Mouse (Mus musculus) large intestine, adult 2 months (tissue): Measurements from ENCODE around the gene Gm29666. TPM values are rescaled to one million over a fixed set of nuclear protein-coding genes. Genes with fewer than 3 reads are reported as not detected.

Experiments used
- DNase-seq: peaks from one replicate; pipeline ENCODE4 v3.0.0-alpha.2; 2012; ENCODE audit warnings: low read depth, low spot score
- WGBS: fragments of 180-500 bp; shearing (Covaris S2); methylation state at CpG from one replicate; pipeline ENCODE4 v1.1.7; 2018; 5-methylcytosine and 5-hydroxymethylcytosine counted together
- polyA plus RNA-seq: library from polyadenylated mRNA; depleted of rRNA; stranded (reverse); fragments of >200 nt; gene quantifications from 2 replicates; pipeline ENCODE4 v1.2.3, GENCODE M21; 2012; rRNA removed

Gene Gm29666
- polyA plus RNA-seq: 0.16 and 0.29 TPM in 2 replicates

DNA sequence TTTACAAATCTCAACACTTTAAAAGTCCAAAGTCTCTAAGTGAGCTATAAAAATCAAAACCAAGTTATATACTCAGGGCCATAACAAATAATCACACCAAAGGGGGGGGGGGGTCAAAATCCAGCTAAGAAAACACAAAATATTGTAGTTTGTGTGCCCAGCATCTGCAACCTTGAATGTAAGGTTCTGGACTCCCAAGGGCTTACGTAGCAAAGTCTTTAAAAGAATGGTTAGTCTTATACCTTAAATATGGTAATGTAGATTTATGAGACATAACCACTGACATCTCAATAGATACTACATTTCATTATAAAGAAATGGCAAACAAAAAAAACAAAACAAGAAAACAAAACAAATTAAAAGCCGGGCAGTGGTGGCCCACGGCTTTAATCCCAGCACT, at the start of gene Gm29666:
Gm29666 (minus strand) TSS at position 101 of the 400 bp plus-strand sequence.
- 97% methylated on average over 3 of the region's 3 CpGs for WGBS
- no peak for DNase-seq

DNA sequence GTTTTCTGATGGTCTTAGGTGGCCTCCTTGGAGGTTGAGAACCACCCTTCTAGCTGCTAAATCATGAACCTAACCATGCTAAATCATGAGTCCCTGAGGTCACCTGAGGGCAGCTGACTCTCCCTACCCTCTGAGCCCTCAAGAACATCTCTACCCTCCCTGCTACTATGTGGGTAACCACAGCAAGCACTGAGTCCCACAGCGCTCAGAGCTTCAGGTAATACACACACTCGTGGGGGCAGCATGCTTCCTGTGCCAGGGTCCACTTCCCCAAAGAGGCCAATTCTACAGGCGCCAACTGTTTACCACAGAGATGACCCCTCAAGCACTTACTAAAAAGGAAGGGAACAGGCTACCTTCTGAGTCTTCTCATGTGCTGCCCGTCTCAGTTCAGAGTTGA, 48.7 kb upstream of the Gm29666 start:
- 82% methylated on average over 4 of the region's 4 CpGs for WGBS
- DNase-seq: no peak

DNA sequence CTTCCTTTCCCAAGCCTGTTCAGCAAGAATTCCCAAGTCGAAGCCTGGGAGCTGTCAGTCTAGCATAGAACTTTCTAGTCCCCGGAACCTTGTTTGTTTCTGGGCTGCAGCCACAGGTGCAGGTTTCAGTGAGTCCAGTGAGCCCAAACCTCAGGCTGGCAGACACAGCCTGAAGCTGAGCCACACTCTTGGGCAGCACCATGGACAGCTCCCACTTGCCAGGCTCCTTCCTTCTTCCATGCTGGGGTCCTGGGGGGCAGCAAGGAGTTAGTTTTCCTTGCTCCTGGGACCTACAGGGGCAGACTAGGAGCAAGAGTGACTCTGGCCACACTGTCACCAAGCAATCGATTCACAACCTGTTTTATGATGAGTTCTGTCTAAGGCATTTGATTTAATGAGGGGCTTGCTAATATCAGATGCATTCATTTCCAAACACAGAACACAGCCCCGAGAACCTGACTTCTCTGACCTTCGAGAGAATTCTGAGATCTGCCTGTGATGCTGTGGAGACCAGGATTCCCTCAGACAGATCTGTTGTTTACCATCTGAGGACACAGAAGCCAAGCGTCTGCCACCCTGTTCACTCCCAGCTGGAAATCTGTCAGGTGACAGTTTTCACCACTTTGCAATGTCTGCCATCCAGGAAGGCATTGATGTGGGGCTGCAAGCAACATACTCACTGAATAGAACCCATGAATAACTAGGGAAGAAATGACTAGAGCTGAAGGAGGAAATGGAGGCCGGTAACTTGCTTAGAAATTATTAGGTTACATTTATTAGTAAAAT, 45.9 kb upstream of the Gm29666 start:
- no peak for DNase-seq
- WGBS: 65% methylated on average over 7 of the region's 7 CpGs

DNA sequence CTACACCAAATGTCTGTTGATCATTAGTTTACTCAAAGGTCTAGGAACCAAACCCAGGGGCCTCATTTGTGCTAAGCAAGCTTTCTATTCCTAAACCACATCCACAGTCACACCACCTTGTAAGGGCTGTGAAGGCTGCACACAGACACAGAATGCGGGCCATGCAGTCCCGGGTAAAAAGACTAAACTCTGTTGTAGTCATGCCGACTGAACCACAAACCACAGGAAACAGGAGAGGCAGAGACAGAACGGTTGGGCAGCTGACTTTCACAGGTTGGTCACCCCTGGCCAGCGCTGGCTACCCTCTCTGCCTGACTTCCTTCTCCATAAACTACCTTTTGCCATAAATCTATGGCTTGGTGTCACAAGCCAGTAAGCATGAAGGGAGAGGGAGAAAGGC, 44.9 kb upstream of the Gm29666 start:
- WGBS: 80% methylated on average over 5 of the region's 5 CpGs
- no peak for DNase-seq

DNA sequence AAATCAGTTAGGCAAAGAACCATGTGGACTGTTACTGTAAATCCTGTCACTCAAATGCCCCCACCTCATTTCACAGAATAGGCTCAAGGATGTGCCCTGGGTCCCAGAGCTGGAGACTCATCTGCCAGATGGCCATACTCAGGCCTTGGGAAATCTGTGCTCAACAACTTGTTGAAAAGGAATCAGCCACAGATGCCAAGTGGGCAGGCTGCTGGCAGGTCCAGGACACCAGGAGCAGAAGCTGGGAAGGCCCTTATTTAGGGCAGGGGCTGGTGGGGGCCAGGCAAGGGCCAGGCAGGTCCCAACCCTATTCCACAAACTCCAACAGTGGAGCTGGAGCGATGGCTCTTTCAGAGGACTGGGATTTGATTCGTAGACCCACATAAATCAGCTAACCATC, 42.7 kb upstream of the Gm29666 start:
- 88% methylated on average over 2 of the region's 2 CpGs for WGBS

DNA sequence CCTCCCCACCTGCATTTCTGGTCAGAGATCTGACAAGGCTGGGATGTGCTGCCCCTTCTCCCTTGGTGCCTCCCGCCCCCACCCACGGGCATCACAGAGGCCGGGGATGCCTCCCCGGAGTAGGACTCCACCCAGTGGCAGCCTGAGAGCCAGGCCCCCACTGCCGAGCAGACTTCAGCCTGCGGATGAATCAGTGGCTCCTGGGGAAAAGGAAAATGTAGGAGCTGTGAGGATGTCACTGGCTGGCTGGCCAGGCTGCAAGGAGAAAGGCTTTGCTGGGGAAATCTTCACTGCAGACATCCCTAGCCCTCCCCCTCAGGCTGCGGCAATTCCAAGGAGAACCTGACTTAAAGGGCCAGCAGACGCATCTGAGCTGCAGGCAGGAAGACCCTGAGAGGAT, 40.9 kb upstream of the Gm29666 start:
- 57% methylated on average over 8 of the region's 8 CpGs for WGBS
- no peak for DNase-seq

More for the DNA sequence above, 42.7 kb upstream of the Gm29666 start:
- no peak for DNase-seq

DNA sequence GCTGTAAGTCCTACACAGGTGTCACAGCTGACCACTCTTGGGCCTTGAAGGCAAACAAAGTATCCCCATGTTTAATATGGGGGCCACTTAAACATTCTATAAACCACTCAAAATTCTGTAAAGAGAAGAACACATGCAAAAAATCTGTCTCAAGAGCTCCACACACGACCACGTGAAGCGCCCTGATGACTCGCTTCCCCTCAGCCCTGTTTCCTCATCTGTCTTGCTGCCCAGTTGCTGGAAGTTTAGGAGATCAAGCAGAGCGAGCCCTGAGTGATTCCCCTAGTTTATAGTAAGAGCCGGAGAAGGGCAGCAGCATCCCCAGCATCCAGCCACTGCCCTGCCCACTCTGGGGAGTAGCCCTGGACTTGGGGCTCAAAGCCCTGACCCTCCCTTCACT, 40.1 kb upstream of the Gm29666 start:
- no peak for DNase-seq
- 77% methylated on average over 6 of the region's 6 CpGs for WGBS

DNA sequence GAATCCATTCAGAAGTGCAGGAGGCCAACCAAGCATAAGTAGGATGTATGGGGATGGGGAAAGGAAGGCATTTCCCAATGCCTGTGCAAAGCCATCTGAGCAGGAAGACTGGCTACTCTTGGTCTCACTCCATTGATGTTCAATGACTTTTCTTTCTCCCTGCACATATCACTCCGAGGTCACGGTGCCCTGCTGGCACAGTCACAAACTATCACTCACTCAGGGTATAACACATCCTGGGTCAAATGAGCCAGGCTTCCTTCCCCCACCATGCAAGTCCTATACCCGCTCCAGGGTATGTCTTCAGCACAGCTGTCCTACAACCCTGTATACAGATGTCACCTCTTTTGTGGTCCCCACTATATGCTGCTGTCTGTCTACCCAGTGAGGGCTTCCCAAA, 38.5 kb upstream of the Gm29666 start:
- WGBS: 92% methylated on average over 3 of the region's 3 CpGs
- DNase-seq: no peak

DNA sequence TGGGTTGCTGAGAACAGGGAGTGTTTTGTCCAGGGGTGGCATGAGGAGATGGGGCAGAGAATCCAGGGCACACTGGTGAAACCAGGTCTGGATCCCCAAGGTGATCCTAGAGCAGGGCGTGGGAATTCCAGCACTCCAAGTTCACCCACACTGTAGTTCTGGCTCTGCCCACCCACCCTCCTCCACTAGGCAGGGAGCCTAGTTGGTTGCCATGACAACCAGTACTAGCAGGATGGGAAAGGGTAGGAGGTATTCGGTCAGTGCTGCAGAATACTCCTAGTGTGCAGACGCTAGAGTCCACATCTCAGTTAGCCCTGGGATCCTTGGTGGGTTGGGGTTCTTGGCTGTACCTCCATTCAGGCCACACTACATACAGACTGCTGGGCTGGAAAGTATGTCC, 38.0 kb upstream of the Gm29666 start:
- DNase-seq: no peak
- 59% methylated on average over 3 of the region's 3 CpGs for WGBS

DNA sequence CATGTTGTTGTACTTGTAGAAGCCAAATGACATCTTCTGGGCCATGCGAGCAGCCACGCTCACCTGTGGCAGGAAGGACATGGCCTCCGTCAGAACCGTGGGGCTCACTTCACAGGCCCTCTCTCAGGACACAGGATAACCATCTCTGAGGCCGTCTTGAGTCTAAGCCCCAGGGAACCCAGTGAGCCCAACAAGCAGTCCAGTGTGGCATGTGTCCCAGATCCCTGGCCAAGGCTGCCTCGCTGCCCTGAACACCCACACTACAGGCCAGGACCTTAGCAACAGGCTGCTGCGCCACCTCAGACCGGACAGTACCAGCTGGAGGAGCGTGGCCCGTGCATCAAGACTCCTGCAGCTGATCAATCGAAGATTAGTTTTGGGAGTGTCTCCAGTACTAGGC, 33.4 kb upstream of the Gm29666 start:
- WGBS: 95% methylated on average over 11 of the region's 11 CpGs
- DNase-seq: no peak

DNA sequence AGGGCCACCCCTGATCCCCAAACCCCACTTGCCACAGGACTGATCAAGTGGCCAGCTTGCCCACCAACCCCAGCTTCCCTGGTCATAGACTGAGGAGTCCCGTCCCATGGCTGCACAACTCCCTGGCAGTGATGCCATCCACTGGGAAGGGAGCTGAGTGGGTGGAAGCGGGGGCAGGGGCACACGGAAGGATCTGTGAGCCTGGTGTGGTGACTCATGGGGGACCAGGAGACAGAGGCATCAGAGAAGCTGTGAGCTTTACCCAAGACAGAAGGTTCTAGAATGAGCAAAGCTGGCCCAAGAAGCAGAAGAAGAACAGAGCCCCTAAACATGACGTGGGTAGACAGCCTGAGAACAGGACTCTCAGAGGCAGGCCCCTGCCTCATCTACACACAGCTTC, 30.2 kb upstream of the Gm29666 start:
- 89% methylated on average over 4 of the region's 4 CpGs for whole genome bisulfite sequencing
- no peak for DNase-seq

DNA sequence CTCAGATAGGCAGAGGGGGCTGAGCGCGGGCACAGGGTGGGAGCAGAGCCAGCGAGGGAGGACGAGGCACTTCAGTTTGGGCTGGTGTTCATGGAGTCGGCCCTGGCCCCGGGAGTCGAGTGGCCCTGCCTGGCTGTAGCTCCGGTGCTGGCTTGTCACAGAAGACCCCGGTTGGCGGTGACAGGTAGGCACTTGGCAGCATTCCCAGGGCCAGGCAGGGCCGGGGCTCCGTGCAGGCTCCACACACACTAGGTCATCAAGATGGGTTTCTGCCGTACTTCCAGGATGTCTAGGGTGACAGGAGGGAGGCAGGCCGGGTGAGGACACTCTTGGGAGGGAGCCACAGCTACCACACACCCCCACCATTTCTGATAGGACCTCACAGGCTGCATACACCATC, 29.2 kb upstream of the Gm29666 start:
- DNase-seq: no peak
- 87% methylated on average over 14 of the region's 14 CpGs for WGBS

DNA sequence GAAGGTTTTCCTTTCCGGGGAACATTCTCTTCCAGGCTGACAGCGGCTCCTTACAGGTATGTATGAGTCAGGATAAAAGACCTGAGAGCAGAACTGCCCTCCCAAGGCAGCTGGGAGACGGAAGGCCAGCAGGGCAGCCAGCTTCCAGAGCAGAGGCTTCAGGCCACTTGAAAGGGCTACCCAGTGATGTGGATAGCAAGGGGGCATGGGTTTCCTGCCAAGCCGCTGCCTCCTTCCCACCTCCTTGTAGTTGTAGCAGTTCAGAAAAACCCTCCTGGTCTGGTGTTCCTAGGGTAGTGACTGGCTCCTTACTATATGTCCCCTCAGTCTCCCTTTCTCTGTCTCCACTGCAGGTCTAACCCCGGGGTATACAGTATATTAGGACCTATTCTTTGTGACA, 24.5 kb upstream of the Gm29666 start:
- 81% methylated on average over 5 of the region's 5 CpGs for WGBS
- no peak for DNase-seq

DNA sequence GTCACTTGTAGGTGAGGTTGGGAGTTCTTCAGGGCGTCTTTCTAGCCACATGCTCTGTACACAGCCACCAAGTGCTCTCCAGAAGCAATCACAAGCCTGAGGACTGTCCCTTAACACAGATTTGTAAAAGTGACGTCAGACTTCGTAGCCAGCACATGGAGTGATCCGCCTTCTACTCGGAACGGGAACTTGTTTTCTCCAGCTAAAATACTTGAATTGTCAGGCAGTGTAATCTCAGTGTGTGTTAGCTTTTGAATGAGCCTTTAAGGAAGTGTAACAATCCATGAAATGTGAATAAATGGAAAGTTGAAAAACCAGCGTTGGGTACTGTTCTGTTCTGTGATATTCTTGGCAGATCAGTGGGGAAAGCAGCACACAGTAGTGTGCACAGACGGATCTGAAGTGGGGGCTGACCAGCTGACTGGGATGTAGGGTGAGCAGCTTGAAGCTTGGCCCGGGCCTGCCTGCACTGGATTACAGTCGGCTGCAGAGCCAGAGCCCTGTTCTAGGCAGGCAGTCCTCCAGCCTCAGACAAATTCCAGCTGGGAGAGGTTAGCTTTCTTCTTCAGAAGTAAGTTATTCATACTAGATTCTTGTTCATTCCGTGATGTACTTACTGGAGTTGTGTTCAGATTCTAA, 22.9 kb upstream of the Gm29666 start:
- 65% methylated on average over 11 of the region's 11 CpGs for WGBS
- no peak for DNase-seq

DNA sequence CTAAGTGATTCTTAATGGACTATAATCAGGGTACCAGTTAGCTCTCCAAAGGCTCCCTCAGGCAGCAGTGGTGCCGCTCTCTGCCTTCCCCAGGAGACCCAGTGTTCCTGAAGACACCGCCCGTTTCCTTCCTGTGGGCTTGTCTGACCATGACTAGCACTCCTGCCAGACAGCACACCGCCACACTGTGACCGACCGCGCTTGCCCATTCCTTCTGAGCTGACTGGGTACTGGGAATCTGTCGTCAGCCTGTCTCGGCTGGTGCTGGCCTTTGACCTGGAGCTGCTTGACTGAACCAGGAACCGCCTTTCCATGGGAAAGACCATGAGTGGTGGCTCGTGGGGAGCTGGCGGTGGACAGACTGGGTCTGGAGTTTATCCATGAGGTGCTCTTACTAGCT, 20.3 kb upstream of the Gm29666 start:
- DNase-seq: no peak
- WGBS: 79% methylated on average over 12 of the region's 12 CpGs

DNA sequence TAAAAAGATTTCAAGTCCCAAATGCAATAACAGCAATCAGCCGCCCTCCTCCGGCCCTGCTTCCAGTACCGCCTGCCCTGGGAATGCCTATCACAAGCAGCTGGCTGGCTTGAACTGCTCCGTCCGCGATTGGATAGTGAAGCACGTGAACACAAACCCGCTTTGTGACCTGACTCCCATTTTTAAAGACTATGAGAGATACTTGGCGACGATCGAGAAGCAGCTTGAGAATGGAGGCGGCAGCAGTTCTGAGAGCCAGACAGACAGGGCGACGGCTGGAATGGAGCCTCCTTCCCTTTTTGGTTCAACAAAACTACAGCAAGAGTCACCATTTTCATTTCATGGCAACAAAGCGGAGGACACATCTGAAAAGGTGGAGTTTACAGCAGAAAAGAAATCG, 15.1 kb upstream of the Gm29666 start:
- DNase-seq: no peak
- WGBS: 90% methylated on average over 16 of the region's 16 CpGs

DNA sequence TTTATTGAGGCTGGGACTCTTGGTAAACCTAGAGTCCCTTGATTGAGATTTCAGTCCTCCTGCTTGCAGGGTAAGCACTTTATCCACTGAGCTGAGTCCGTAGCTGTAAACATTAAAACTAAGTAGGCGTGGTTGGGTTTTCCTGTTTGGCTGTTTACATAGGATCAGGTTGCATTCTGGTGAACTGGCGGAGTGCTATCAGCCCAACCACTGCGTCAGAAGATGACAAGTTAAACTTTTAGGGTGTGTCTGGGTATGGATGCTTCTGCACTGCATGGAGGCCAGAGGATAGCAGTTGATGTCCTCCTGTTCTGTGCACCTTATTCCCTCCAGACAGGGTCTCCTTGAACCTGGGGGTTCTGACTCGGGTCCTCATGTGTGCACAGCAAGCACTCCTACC, 12.5 kb upstream of the Gm29666 start:
- 31% methylated on average over 5 of the region's 5 CpGs for WGBS
- no peak for DNase-seq

DNA sequence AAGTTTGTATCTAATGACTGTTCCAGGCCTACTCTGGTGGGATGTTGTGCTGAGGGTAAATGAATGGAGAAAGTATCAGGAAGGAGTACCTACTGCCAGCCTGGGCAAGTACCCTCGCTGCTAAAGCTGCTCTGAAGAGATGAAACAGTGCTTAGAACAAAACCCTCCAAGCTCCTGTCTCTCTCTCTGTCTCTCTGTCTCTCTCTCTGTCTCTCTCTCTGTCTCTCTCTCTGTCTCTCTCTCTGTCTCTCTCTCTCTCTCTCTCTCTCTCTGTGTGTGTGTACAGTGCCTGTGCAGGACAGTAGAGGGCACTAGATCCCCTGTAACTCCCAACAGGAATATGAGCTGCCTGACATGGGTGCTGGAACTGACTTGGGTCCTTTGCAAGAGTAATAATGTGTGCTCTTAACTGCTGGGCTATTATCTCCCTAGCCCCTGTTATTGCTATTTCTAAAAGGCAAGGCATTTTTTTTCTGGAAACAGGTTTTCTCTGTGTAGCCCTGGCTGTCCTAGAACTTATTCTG, 5.7 kb upstream of the Gm29666 start:
- no peak for DNase-seq
- WGBS: 64% methylated on average over 1 of the region's 1 CpGs

DNA sequence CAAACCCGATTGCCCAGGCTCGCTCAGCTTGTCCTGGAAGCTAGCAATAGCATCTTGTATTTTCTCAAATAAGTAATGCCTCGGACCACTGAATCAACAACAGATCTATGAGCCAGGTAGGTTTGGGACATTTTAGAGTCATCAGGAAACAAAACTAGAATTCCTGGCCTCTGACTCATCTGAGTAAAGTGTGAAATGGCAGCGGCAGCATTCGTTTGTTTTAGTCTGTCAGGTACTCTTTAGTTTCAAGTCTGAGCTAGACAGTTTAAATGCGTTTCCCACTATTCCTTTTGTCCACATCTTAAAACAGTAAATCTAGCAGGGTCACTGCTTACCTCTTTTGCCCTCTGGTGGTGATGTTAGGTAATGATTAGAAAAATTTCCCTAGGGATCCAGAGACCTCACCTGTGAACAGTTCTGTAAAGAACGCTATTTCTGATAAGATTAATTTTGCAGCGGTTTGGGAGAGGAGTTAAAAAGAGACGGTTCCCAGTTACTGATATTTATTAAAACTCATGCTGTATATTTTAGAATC, 5.0 kb upstream of the Gm29666 start:
- WGBS: 5% methylated on average over 9 of the region's 9 CpGs
- DNase-seq: peak; percentile 32

DNA sequence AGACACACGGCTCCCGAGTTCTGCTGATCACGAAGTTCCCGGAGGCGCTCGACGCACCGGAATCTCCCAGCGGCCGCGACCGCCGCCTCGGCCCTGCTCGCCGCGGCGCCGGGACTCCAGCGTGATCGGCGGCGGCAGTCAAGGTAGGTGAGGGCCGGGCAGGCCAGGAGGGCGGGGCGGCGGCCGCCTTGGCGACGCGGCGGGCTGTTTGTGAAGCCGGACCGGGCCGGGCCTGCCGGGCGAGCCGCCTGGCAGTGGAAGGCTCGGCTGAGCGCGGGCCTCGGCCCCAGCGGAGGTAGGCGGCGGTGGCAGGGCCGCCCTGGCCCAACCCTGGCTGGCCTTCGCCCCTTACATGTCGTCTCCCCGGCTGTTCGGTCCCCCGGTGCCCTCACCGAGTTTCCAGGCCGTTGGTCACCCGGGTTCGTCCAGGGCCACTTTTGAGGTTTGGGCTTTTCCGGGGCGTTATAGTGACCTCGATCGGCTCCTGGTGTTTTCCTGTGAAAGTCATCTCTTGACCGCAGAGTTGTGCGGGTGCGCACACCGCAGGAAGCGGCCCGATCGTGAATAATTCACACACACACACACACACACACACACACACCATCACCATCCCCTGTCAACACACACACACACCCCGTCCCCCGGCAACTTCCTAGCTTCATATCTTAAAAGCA, 3.8 kb upstream of the Gm29666 start:
- WGBS: under 1% methylated on average over 68 of the region's 68 CpGs
- peak; percentile 33 for DNase-seq
